Mouse (Mus musculus) MEL (cell line): Measurements from ENCODE around the gene Srp14. TPM values are rescaled to one million over a fixed set of nuclear protein-coding genes. Genes with fewer than 3 reads are reported as not detected.

Experiments
- DNase-seq: peaks from one replicate; pipeline ENCODE4 v3.0.0; 2011; ENCODE audit warnings: low read depth, low spot score
- H3K27ac ChIP-seq: 2 replicates; pipeline ENCODE4 v1.5.1; 2012; ENCODE audit warnings: low read depth, mild to moderate bottlenecking, control low read depth, low read length, moderate library complexity; ENCODE audit not compliant: control insufficient read depth
- H3K27me3 ChIP-seq, 2 experiments: fragments of 150-350 bp in 1 of 2; sonication (generic) in 1 of 2; 2 replicates each; pipeline ENCODE4 v1.6.1; 2012; ENCODE audit warnings: low read length in 2 of 2, mild to moderate bottlenecking in 2 of 2, improper control_type of control experiment in 1 of 2, moderate library complexity in 1 of 2; ENCODE audit not compliant: insufficient read depth in 2 of 2, control insufficient read depth in 1 of 2
- H3K36me3 ChIP-seq, 2 experiments: 2 replicates each; pipeline ENCODE4 v1.6.1; 2012 to 2014; ENCODE audit warnings: low read length in 2 of 2, improper control_type of control experiment in 1 of 2, inconsistent platforms in 1 of 2, mild to moderate bottlenecking in 1 of 2; ENCODE audit not compliant: insufficient read depth in 2 of 2, control insufficient read depth in 1 of 2
- H3K4me1 ChIP-seq, 2 experiments: fragments of 150-350 bp in 1 of 2; sonication (generic) in 1 of 2; 2 replicates each; pipeline ENCODE4 v1.6.1; 2012; ENCODE audit warnings: low read length in 2 of 2, improper control_type of control experiment in 1 of 2, mild to moderate bottlenecking in 1 of 2; ENCODE audit not compliant: insufficient read depth in 2 of 2, control insufficient read depth in 1 of 2
- H3K4me3 ChIP-seq, 2 experiments: fragments of 150-350 bp in 1 of 2; sonication (generic) in 1 of 2; 2 replicates each; pipeline ENCODE4 v1.5.1; 2012; ENCODE audit warnings: low read depth in 2 of 2, low read length in 2 of 2, mild to moderate bottlenecking in 2 of 2, moderate library complexity in 2 of 2, control low read depth in 1 of 2, improper control_type of control experiment in 1 of 2; ENCODE audit not compliant: control insufficient read depth in 1 of 2, insufficient read depth in 1 of 2
- H3K79me2 ChIP-seq: 2 replicates; pipeline ENCODE4 v1.6.1; 2012; ENCODE audit warnings: mild to moderate bottlenecking, low read length, moderate library complexity; ENCODE audit not compliant: control insufficient read depth, poor library complexity, insufficient read depth
- H3K9ac ChIP-seq: 2 replicates; pipeline ENCODE4 v1.6.1; 2012; ENCODE audit warnings: low read depth, mild to moderate bottlenecking, control low read depth, low read length, moderate library complexity; ENCODE audit not compliant: control insufficient read depth, poor library complexity, severe bottlenecking
- H3K9me3 ChIP-seq: fragments of 150-350 bp; sonication (generic); replicated peaks from 2 replicates; pipeline ENCODE4 v1.6.1; 2012; ENCODE audit warnings: mild to moderate bottlenecking, low read length, improper control_type of control experiment, moderate library complexity; ENCODE audit not compliant: insufficient read depth
- CHD1 ChIP-seq: IDR thresholded peaks from 2 replicates; pipeline ENCODE4 v1.6.1; 2012; ENCODE audit warnings: low read depth, mild to moderate bottlenecking, inconsistent platforms, low read length, improper control_type of control experiment
- CHD2 ChIP-seq: IDR thresholded peaks from 2 replicates; pipeline ENCODE4 v1.6.1; 2011; ENCODE audit warnings: low read length, improper control_type of control experiment
- CTCF ChIP-seq, 3 experiments: IDR thresholded peaks in 2 of 3; conservative IDR thresholded peaks in 1 of 3; 2 replicates each; pipeline ENCODE4 v1.5.1; 2011 to 2012; ENCODE audit warnings: low read length in 3 of 3, low read depth in 2 of 3, mild to moderate bottlenecking in 2 of 3, improper control_type of control experiment in 1 of 3, inconsistent platforms in 1 of 3, mixed read lengths in 1 of 3, moderate library complexity in 1 of 3; ENCODE audit not compliant: control insufficient read depth in 1 of 3, insufficient read depth in 1 of 3, poor library complexity in 1 of 3, severe bottlenecking in 1 of 3
- E2F4 ChIP-seq: IDR thresholded peaks from 2 replicates; pipeline ENCODE4 v1.6.1; 2011; ENCODE audit warnings: low read depth, low read length, improper control_type of control experiment, borderline replicate concordance
- EP300 ChIP-seq, 2 experiments: IDR thresholded peaks; 2 replicates each; pipeline ENCODE4 v1.6.1; 2011; ENCODE audit warnings: improper control_type of control experiment in 2 of 2, low read length in 2 of 2, low read depth in 1 of 2, mild to moderate bottlenecking in 1 of 2
- ETS1 ChIP-seq: IDR thresholded peaks from 2 replicates; pipeline ENCODE4 v1.6.1; 2012; ENCODE audit warnings: low read depth, mild to moderate bottlenecking, inconsistent platforms, low read length, improper control_type of control experiment, moderate library complexity
- GABPA ChIP-seq: IDR thresholded peaks from 2 replicates; pipeline ENCODE4 v1.6.1; 2012; ENCODE audit warnings: low read depth, mild to moderate bottlenecking, inconsistent platforms, low read length, improper control_type of control experiment, moderate library complexity
- JUND ChIP-seq: IDR thresholded peaks from 2 replicates; pipeline ENCODE4 v1.6.1; 2011; ENCODE audit warnings: low read depth, mild to moderate bottlenecking, improper control_type of control experiment, low read length
- KAT2A ChIP-seq: conservative IDR thresholded peaks from 2 replicates; pipeline ENCODE4 v1.6.1; 2012; ENCODE audit warnings: low read depth, low read length, improper control_type of control experiment, inconsistent platforms
- MAFK ChIP-seq: IDR thresholded peaks from 2 replicates; pipeline ENCODE4 v1.6.1; 2011; ENCODE audit warnings: low read depth, mild to moderate bottlenecking, low read length, improper control_type of control experiment, borderline replicate concordance
- MAX ChIP-seq: IDR thresholded peaks from 2 replicates; pipeline ENCODE4 v1.6.1; 2011; ENCODE audit warnings: low read length, improper control_type of control experiment
- NELFE ChIP-seq: IDR thresholded peaks from 2 replicates; pipeline ENCODE4 v1.6.1; 2011; ENCODE audit warnings: low read depth, low read length, improper control_type of control experiment
- NRF1 ChIP-seq: IDR thresholded peaks from 2 replicates; pipeline ENCODE4 v1.6.1; 2014; ENCODE audit warnings: low read depth, mild to moderate bottlenecking, inconsistent platforms, low read length, improper control_type of control experiment, moderate library complexity; ENCODE audit not compliant: poor library complexity, insufficient read depth, severe bottlenecking
- POLR2A ChIP-seq, 2 experiments: IDR thresholded peaks; 2 replicates each; pipeline ENCODE4 v1.6.1; 2011 to 2012; ENCODE audit warnings: low read length in 2 of 2, mild to moderate bottlenecking in 2 of 2, control low read depth in 1 of 2, improper control_type of control experiment in 1 of 2, low read depth in 1 of 2, moderate library complexity in 1 of 2; ENCODE audit not compliant: control insufficient read depth in 1 of 2, insufficient read depth in 1 of 2, poor library complexity in 1 of 2
- RCOR1 ChIP-seq: IDR thresholded peaks from 2 replicates; pipeline ENCODE4 v1.6.1; 2012; ENCODE audit warnings: low read depth, mild to moderate bottlenecking, inconsistent platforms, low read length, improper control_type of control experiment
- SIN3A ChIP-seq: IDR thresholded peaks from 2 replicates; pipeline ENCODE4 v1.6.1; 2012; ENCODE audit warnings: low read length, improper control_type of control experiment, inconsistent platforms
- TAL1 ChIP-seq: IDR thresholded peaks from 2 replicates; pipeline ENCODE4 v1.6.1; 2012; ENCODE audit warnings: mild to moderate bottlenecking, inconsistent platforms, low read length, moderate library complexity, mixed read lengths
- TBP ChIP-seq: IDR thresholded peaks from 2 replicates; pipeline ENCODE4 v1.8.0; 2011; ENCODE audit warnings: low read depth, low read length, improper control_type of control experiment
- UBTF ChIP-seq: IDR thresholded peaks from 2 replicates; pipeline ENCODE4 v1.6.1; 2012; ENCODE audit warnings: low read depth, mild to moderate bottlenecking, inconsistent platforms, low read length, improper control_type of control experiment, moderate library complexity, borderline replicate concordance; ENCODE audit not compliant: insufficient read depth
- USF1 ChIP-seq: IDR thresholded peaks from 2 replicates; pipeline ENCODE4 v1.6.1; 2014; ENCODE audit warnings: low read depth, mild to moderate bottlenecking, inconsistent platforms, low read length, improper control_type of control experiment, moderate library complexity
- USF2 ChIP-seq, 2 experiments: IDR thresholded peaks; 2 replicates each; pipeline ENCODE4 v1.6.1; 2011 to 2012; ENCODE audit warnings: improper control_type of control experiment in 2 of 2, low read length in 2 of 2, borderline replicate concordance in 1 of 2, inconsistent platforms in 1 of 2, low read depth in 1 of 2, mild to moderate bottlenecking in 1 of 2; ENCODE audit not compliant: insufficient read depth in 1 of 2
- ZC3H11A ChIP-seq: IDR thresholded peaks from 2 replicates; pipeline ENCODE4 v1.6.1; 2012; ENCODE audit warnings: low read depth, mild to moderate bottlenecking, inconsistent platforms, low read length, improper control_type of control experiment
- ZMIZ1 ChIP-seq: IDR thresholded peaks from 2 replicates; pipeline ENCODE4 v1.6.1; 2012; ENCODE audit warnings: low read depth, mild to moderate bottlenecking, inconsistent platforms, low read length, improper control_type of control experiment, moderate library complexity
- ZNF384 ChIP-seq: IDR thresholded peaks from 2 replicates; pipeline ENCODE4 v1.6.1; 2012; ENCODE audit warnings: low read depth, mild to moderate bottlenecking, inconsistent platforms, low read length, improper control_type of control experiment
- polyA plus RNA-seq, 2 experiments: library from polyadenylated mRNA; stranded (reverse) in 1 of 2; unstranded in 1 of 2; fragments of >175 nt in 1 of 2; fragments of >200 nt in 1 of 2; gene quantifications; 2 replicates each; pipeline versions ENCODE4 v1.2.1 to v1.2.4; 2012; ENCODE audit warnings: low replicate concordance in 2 of 2, low read depth in 1 of 2; ENCODE audit not compliant: insufficient read length in 2 of 2, insufficient read depth in 1 of 2, missing spikeins in 1 of 2
- total RNA-seq: library from RNA; depleted of rRNA; stranded (reverse); fragments of 300-350 nt; gene quantifications from 2 replicates; pipeline ENCODE4 v1.2.3, GENCODE M21; 2012

Gene Srp14
- total and polyA plus RNA-seq, 3 experiments, result 235 to 272 TPM; not detected in 1

GRCm38 (mm10) chr2:118491741-118492395, 12.4 kb upstream of the Srp14 start:
- Histone ChIP-seq H3K9me3 (no peaks in the 10 kb centered on the region), H3K27me3 (peaks cover 0 to 8% of the 10 kb centered on the region in 2 experiments; a peak in 3 of 4 replicates), H3K36me3 (peaks cover 0 to 7% of the 10 kb centered on the region in 2 experiments; a peak in 1 of 4 replicates), H3K79me2 (no peaks in the 10 kb centered on the region), H3K4me1 (peaks cover 0 to 13% of the 10 kb centered on the region in 2 experiments; a peak in 2 of 4 replicates), H3K9ac (no peak overlapping the region), H3K4me3 (no peak overlapping the region), H3K27ac (no peak overlapping the region)
- DNase-seq, result no peak
- TF ChIP-seq KAT2A (no peak), UBTF (no peak), NELFE (no peak), E2F4 (no peak), USF1 (no peak), CHD1 (no peak), ZMIZ1 (no peak)

GRCm38 (mm10) chr2:118491281-118491731, 11.8 kb upstream of the Srp14 start:
- H3K4me3 ChIP-seq, result no peak overlapping the region
- DNase-seq, result no peak
- H3K9me3 ChIP-seq, result no peaks in the 10 kb centered on the region
- no peaks in the 10 kb centered on the region for H3K79me2 ChIP-seq
- peaks cover 0 to 6% of the 10 kb centered on the region in 2 experiments; a peak in 3 of 4 replicates for H3K27me3 ChIP-seq
- H3K9ac ChIP-seq, result no peak overlapping the region
- H3K4me1 ChIP-seq, result peaks cover 0 to 13% of the 10 kb centered on the region in 2 experiments; a peak in 2 of 4 replicates
- H3K27ac ChIP-seq, result no peak overlapping the region
- peaks cover 0 to 7% of the 10 kb centered on the region in 2 experiments; a peak in 1 of 4 replicates for H3K36me3 ChIP-seq
- TF ChIP-seq UBTF (no peak), JUND (no peak), ETS1 (no peak), CTCF (IDR thresholded peaks at IDR 0.05 in 2 of 3, conservative IDR thresholded peaks at IDR 0.05 in 1 of 3; ENCODE audit: control insufficient read depth in 1 of 3, insufficient read depth in 1 of 3, low read depth in 2 of 3, low read length in 3 of 3, poor library complexity in 1 of 3, severe bottlenecking in 1 of 3) (no peak), MAFK (no peak), SIN3A (no peak), GABPA (no peak), NRF1 (no peak), USF2 (IDR thresholded peaks at IDR 0.05; ENCODE audit: borderline replicate concordance in 1 of 2, insufficient read depth in 1 of 2, low read depth in 1 of 2, low read length in 2 of 2) (no peak), NELFE (no peak), EP300 (IDR thresholded peaks at IDR 0.05; ENCODE audit: low read depth in 1 of 2, low read length in 2 of 2) (no peak), RCOR1 (no peak), MAX (no peak), ZC3H11A (no peak), TBP (no peak), TAL1 (no peak), ZNF384 (no peak), POLR2A (IDR thresholded peaks at IDR 0.05; ENCODE audit: control insufficient read depth in 1 of 2, insufficient read depth in 1 of 2, low read depth in 1 of 2, low read length in 2 of 2, poor library complexity in 1 of 2) (no peak), KAT2A (no peak), CHD2 (no peak)
